In the genomic region with DNA sequence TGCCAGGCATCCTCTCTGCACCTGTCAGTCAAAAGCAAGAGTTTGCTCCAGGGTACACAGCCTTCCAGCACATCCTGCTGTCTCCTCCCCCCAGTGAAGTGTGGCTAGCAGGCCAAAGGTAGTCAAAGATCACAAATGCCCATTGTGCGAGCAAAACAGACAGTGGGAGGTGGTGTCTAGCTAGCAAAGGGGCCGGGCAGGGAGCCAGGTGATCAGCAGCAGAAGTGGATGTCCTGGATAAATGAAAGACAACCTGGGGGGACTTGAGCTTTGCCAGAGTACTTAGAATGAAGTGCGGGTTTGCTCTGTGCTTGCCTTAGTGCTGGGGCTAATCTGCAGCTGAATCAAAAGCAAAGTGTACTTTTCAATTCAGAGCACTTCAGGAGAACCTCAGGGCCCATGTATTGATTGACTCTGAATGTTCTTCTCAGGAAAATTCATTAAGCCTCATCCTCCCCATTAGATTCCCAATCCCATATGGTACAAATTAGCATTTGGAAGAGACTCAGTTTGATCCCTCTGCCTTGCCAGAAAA, we compare ENCODE assay signal across 8 mouse cellular contexts.
DNase-seq lines count a peak whose midpoint lies in the region; ATAC-seq lines count a peak whose summit lies in the region.

No protein-coding gene starts in this region.

- H3K36me3 ChIP-seq in midbrain, embryonic 13.5 days, result no peaks in the 10 kb centered on the region
- H3K36me3 ChIP-seq in midbrain, embryonic 11.5 days (ENCODE audit: control insufficient read depth, insufficient read depth, low read length), result no peaks in the 10 kb centered on the region
- H3K36me3 ChIP-seq in hindbrain, embryonic 16.5 days (ENCODE audit: control insufficient read depth, insufficient read depth, low read length), result no peaks in the 10 kb centered on the region

- 36% methylated on average over 3 of the region's 3 CpGs for WGBS in midbrain, embryonic 13.5 days
- WGBS in midbrain, embryonic 11.5 days, result 40% methylated on average over 3 of the region's 3 CpGs
- 39% methylated on average over 3 of the region's 3 CpGs for WGBS in hindbrain, embryonic 16.5 days

- H3K9me3 ChIP-seq in midbrain, embryonic 13.5 days, result no peaks in the 10 kb centered on the region
- no peaks in the 10 kb centered on the region for H3K9me3 ChIP-seq in midbrain, embryonic 11.5 days (ENCODE audit: control insufficient read depth, low read length)
- H3K9me3 ChIP-seq in hindbrain, embryonic 16.5 days (ENCODE audit: control insufficient read depth, low read length), result no peaks in the 10 kb centered on the region

- H3K4me1 ChIP-seq in midbrain, embryonic 13.5 days (replicated peaks), result peaks cover 6% of the 10 kb centered on the region
- no peaks in the 10 kb centered on the region for H3K4me1 ChIP-seq in midbrain, embryonic 11.5 days (ENCODE audit: control insufficient read depth, insufficient read depth, low read length)
- peaks cover 3% of the 10 kb centered on the region; the same call in 1 of the 2 replicates for H3K4me1 ChIP-seq in hindbrain, embryonic 16.5 days (ENCODE audit: control insufficient read depth, insufficient read depth, low read depth, low read length)

- H3K4me2 ChIP-seq in midbrain, embryonic 13.5 days (replicated peaks), result no peak overlapping the region
- H3K4me2 ChIP-seq in midbrain, embryonic 11.5 days, result no peak overlapping the region
- no peak overlapping the region for H3K4me2 ChIP-seq in hindbrain, embryonic 16.5 days (ENCODE audit: low read length)

- DNase-seq in adrenal gland, postnatal 10 days, result peak; percentile 17
- DNase-seq in adrenal gland, adult 8-10 months, result no peak
- no peak for DNase-seq in midbrain, embryonic 11.5 days (ENCODE audit: low spot score, missing footprints)
- peak; percentile 60 for DNase-seq in testis, postnatal 10 days (ENCODE audit: low spot score)
- no peak for DNase-seq in thymus, postnatal 0 days (ENCODE audit: low spot score)
- DNase-seq in urinary bladder, adult 2 months (ENCODE audit: low spot score), result no peak

- H3K27me3 ChIP-seq in midbrain, embryonic 13.5 days, result no peaks in the 10 kb centered on the region
- no peaks in the 10 kb centered on the region for H3K27me3 ChIP-seq in midbrain, embryonic 11.5 days (ENCODE audit: control insufficient read depth, insufficient read depth, low read length)
- H3K27me3 ChIP-seq in hindbrain, embryonic 16.5 days (replicated peaks; ENCODE audit: control insufficient read depth, insufficient read depth, low read length), result no peaks in the 10 kb centered on the region

- H3K9ac ChIP-seq in midbrain, embryonic 13.5 days (replicated peaks), result no peak overlapping the region
- no peak overlapping the region for H3K9ac ChIP-seq in midbrain, embryonic 11.5 days (ENCODE audit: low read length)
- H3K9ac ChIP-seq in hindbrain, embryonic 16.5 days (ENCODE audit: low read depth, low read length), result no peak overlapping the region

- no peak overlapping the region for H3K4me3 ChIP-seq in midbrain, embryonic 13.5 days (replicated peaks)
- H3K4me3 ChIP-seq in midbrain, embryonic 11.5 days (ENCODE audit: low read depth, low read length), result no peak overlapping the region
- H3K4me3 ChIP-seq in hindbrain, embryonic 16.5 days (ENCODE audit: low read length), result no peak overlapping the region

- peak; percentile 53; the same call in 1 of the 2 replicates for ATAC-seq in midbrain, embryonic 13.5 days
- ATAC-seq in midbrain, embryonic 11.5 days (ENCODE audit: low FRiP score), result no peak
- ATAC-seq in hindbrain, embryonic 16.5 days, result peak; percentile 72

- no peak overlapping the region for H3K27ac ChIP-seq in midbrain, embryonic 13.5 days
- H3K27ac ChIP-seq in midbrain, embryonic 11.5 days (ENCODE audit: low read depth, low read length), result no peak overlapping the region
- H3K27ac ChIP-seq in hindbrain, embryonic 16.5 days (ENCODE audit: low read depth, low read length), result no peak overlapping the region

Comparison
In these comparisons a context has a peak if more than half of its experiments do, and no peak if none do; other contexts are left out.
1. DNase-seq: peak in adrenal gland, postnatal 10 days (single experiment) and testis, postnatal 10 days (single experiment); none in adrenal gland, adult 8-10 months (single experiment), midbrain, embryonic 11.5 days (single experiment), thymus, postnatal 0 days (single experiment) and urinary bladder, adult 2 months (single experiment).